Mouse (Mus musculus) R1 (cell line): ENCODE measurements at regions not wholly inside any gene's neighbourhood (a gene's known extent, or its start where the extent isn't known, plus 50 kb on each side); places are given as distances from the start of the nearest gene placed in this dataset.

Source experiments
- DNase-seq: peaks from one replicate; pipeline ENCODE4 v3.0.0-alpha.2; 2018; ENCODE audit warnings: low read depth, low spot score

GRCm38 (mm10) chr4:82092296-82093230 lies 613.0 kb downstream of the Nfib start:
- no peak for DNase-seq

GRCm38 (mm10) chr4:82089657-82090056 lies 615.9 kb downstream of the Nfib start:
- no peak for DNase-seq

- DNase-seq = no peak
These were observed 622.0 kb downstream of the Nfib start for GRCm38 (mm10) chr4:82083519-82083918.

- no peak for DNase-seq
These were observed 625.4 kb upstream of the Mpdz start for GRCm38 (mm10) chr4:82068050-82068449.

GRCm38 (mm10) chr4:82065641-82066358 lies 623.2 kb upstream of the Mpdz start:
- no peak for DNase-seq

GRCm38 (mm10) chr4:82062726-82063125 lies 620.1 kb upstream of the Mpdz start:
- DNase-seq = no peak

GRCm38 (mm10) chr4:82056671-82057070 lies 614.1 kb upstream of the Mpdz start:
- DNase-seq = no peak

- no peak for DNase-seq
These were observed 605.6 kb upstream of the Mpdz start for GRCm38 (mm10) chr4:82048171-82048570.

GRCm38 (mm10) chr4:82037473-82037872 lies 594.9 kb upstream of the Mpdz start:
- DNase-seq = no peak

GRCm38 (mm10) chr4:82035074-82035703 lies 592.6 kb upstream of the Mpdz start:
- DNase-seq = no peak

GRCm38 (mm10) chr4:82029237-82029636 lies 586.6 kb upstream of the Mpdz start:
- no peak for DNase-seq

- DNase-seq = no peak
These were observed 584.8 kb upstream of the Mpdz start for GRCm38 (mm10) chr4:82027447-82027881.

- DNase-seq = no peak
These were observed 558.8 kb upstream of the Mpdz start for GRCm38 (mm10) chr4:82001406-82001732.

GRCm38 (mm10) chr4:82000590-82001405 lies 558.2 kb upstream of the Mpdz start:
- DNase-seq = no peak

- DNase-seq = no peak
These were observed 557.2 kb upstream of the Mpdz start for GRCm38 (mm10) chr4:81999654-82000314.

- DNase-seq = no peak
These were observed 556.5 kb upstream of the Mpdz start for GRCm38 (mm10) chr4:81999093-81999492.

- DNase-seq = no peak
These were observed 553.8 kb upstream of the Mpdz start for GRCm38 (mm10) chr4:81996445-81996844.

- no peak for DNase-seq
These were observed 552.6 kb upstream of the Mpdz start for GRCm38 (mm10) chr4:81995243-81995642.

GRCm38 (mm10) chr4:81988796-81989195 lies 546.2 kb upstream of the Mpdz start:
- no peak for DNase-seq

- DNase-seq = no peak
These were observed 544.0 kb upstream of the Mpdz start for GRCm38 (mm10) chr4:81986616-81987015.

- DNase-seq = no peak
These were observed 539.2 kb upstream of the Mpdz start for GRCm38 (mm10) chr4:81981811-81982210.
